Mouse (Mus musculus) erythroblast, adult 5-6 weeks (primary cell): Measurements from ENCODE around the gene Snapc5. TPM values are rescaled to one million over a fixed set of nuclear protein-coding genes. Genes with fewer than 3 reads are reported as not detected.
"Not testable (repeated sequence)": the region's sequence is repeated elsewhere in the genome, so short reads cannot be mapped to it uniquely, and the experiment has no call there.

Experiments
- ATAC-seq: replicated peaks from 2 replicates; pipeline ENCODE4 v1.8.0; 2016; ENCODE audit warnings: moderate number of reproducible peaks, mild to moderate bottlenecking, moderate TSS enrichment, inconsistent platforms; ENCODE audit not compliant: poor library complexity, low FRiP score, severe bottlenecking
- total RNA-seq, 2 experiments: library from RNA; stranded (forward) in 1 of 2; stranded (reverse) in 1 of 2; fragments of 150-400 nt in 1 of 2; fragments of 200-764, 138-1000 nt in 1 of 2; gene quantifications; 2 replicates each; pipeline versions ENCODE4 v1.2.3 to v1.2.4; 2015 to 2017; ENCODE audit warnings: low replicate concordance in 2 of 2

The Snapc5 gene
- total RNA-seq, 2 experiments from 2014 or later, result 4.0 to 5.5 TPM

DNA sequence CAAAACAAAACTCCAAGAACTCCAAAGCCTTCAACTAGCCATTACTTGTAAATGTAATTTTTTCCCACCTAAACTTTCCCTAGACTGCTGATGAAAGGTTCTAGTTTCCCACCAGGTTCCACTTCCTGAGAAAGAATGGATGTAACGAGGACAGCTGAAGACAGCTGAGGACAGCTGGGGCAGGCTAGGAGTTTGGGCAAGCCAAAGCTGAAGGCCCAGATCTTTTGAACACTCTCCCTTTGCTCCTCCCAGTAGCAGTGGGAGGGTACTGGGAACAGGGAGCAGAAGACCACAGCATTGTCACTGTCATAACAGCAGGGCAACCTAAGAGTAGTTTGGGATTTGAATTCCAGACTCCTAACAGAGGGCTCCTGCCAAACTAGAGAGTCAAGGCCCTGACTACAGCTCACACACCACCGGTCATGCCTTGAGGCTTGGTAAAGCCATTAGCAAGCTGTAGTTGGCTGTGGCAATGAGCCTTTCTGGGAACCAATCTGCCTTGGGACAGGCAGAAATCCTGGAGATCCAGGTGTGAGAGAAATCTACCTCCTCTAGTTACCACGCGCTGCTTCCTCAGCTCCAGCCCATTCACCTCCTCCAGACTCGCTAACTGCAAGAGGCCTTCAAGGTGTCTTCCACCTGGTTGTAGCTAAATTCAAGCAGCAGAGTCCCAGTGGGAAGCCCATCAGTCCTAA is 19.1 kb downstream of the Snapc5 start:
- ATAC-seq, result no peak

DNA sequence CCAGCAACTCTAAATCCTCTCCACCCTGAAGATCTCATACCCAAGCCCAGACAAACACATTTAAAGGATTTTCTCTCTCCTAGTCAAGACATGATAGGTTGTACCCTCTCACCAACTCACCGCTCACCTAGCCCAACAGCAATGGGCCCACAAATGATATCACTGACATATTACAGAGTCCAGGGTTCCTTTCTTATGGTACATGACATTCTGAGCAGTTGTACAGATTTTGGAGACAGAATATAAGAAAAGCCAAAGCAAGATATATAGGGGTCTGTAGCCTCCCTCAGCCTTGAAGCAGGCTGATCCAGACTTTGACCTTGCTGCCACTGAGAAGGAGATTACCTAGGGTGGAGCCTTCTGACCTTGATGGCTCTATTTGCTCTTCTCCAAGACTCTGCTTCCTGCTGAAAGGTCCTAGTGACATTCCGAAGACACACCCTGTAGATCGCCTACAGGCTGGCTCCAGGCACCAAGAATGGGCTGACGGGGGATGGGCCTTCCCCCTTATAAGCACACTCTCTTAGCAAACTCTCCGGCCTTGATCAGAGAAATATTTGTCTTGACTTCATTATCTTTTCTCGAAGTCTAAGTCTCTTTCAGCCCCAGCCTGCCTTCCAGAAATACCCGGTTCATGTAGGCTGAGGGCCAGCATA is 19.8 kb downstream of the Snapc5 start:
- ATAC-seq, result not testable (repeated sequence)

DNA sequence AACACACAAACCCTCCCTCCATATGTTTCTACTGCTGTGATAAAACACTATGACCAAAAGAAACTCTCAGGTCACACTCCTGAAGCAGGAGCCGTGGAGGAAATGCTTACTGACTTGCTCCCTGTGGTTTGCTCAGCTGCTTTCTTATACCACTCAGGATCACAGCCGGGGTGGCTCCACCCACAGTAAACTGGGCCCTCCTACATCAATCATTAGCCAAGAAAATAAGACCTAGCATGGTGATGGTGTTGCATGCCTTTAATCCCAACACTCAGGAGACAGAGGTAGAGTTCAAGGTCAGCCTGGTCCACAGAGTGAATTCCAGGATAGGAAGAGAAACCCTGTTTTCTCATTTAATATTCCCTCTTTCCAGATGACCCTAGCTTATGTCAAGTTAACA is 20.8 kb downstream of the Snapc5 start:
- ATAC-seq, result no peak

DNA sequence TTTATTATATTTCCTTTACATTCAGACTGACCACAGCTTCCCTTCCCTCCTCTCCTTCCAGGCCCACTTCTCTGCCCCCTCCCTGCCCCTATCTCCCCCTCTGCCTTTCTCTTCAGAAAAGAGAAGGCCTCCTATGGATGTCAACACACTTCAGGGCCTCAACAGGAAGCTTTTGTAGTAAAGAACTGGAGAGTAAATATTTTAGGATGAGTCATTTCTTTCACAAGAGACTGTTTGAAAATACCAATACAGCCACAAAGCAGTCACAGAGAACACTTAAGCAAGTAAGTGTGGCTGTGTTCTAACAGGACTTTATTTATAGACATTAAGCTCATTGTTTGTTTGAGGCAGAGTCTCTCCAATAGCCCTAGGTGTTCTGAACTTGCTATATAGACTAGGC is 23.3 kb downstream of the Snapc5 start:
- ATAC-seq, result no peak

DNA sequence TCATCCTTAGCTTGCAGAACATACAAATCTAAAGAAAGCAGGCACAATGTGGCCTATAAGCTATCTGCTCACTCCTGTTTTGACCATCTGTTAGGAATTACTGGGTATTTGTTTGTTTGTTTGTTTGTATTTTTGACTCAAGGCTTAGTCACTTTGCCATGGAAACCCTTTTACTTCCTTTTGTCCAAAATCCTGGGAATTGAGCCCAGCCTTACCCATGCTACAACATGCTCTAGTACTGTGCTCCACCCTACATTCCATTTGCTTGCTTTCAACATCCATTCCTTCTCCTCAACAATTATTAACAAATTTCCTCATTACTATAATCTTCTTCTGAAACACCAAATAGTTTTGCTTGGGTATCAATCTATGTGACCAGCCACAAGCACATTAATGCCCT is 23.8 kb downstream of the Snapc5 start:
- no peak for ATAC-seq

DNA sequence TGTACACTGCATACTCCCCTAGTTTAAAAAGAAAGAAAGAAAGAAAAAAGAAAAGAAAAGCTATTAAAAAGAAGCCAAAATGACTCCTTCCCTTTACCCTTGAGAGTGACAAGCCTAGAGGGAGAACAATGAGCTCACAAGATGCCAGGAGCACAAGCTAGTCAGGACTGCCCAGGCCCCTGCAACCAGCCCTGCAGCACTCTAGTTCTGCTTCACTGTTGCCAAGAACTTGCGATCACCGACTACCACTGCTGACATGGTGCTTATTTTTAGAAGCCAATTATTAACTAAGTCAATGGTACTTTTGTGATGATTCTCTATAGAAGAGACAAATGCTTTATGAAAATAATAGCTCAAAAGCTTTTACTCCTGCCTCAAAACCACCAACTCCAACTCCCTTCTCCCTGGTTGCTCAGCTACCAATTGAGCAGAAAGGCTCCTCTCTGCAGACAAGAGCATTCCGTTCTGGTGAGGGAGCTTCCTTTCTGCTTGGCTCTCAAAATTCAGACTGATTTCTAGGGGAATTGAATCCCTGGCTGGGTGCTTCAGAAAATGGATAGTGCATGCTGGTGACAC is 28.5 kb downstream of the Snapc5 start:
- ATAC-seq, result no peak

DNA sequence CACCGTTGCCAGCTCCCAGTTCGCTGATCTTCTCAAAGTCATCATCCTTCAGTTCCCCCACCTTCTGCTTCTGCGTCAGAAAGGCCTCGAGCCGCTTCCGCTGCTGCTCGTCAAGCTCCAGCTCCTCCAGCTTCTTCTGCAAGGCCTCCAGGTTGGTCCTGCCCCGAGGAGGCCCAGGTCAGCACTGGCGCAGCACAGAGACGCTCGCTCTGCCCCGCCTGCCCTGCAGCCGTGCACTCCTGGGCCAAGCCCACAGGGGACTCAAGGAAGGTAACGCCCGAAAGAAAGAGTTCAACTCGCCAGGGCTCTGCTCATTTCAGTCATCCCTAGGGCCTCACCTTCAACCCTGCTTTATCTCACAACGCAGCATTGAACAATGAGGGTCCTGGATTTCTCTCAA is 35.4 kb downstream of the Snapc5 start:
- ATAC-seq, result no peak

DNA sequence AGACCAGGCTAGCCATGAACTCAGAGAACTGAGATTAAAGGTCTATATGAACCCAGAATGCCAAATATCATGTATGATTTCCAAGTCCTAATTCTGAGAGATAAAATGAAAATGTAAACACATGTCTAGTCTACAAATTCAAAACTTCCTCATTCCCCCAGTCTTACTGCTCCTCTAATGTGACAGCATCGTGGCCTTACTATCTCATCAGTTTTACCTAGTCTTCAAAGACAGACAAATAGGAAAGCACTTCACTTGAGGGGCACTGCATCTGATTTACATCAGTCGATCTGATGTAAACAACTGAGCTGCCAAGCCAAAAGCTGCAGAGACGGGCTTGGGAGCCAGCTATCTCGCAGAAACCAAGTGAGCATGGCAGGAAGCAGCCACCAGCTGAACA is 37.0 kb downstream of the Snapc5 start:
- no peak for ATAC-seq

DNA sequence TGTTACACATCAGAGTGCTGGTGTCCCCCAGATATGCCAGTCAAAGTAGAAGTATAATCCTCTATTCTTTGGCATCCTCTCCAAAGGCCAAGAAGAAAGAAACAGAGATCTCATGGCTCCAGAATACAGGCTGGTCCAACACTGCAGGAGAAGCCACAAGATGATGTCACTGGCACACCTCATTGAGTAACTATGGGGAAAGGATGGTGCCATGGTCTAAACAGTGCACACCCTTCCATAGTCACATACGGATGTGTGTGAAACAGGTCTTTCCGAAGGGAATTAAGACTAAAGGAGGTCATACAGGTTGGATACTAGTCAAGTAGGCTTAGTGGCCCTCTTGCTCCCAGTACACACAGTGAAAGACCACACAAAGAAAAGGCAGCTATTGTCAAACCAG is 37.6 kb downstream of the Snapc5 start:
- ATAC-seq, result no peak

DNA sequence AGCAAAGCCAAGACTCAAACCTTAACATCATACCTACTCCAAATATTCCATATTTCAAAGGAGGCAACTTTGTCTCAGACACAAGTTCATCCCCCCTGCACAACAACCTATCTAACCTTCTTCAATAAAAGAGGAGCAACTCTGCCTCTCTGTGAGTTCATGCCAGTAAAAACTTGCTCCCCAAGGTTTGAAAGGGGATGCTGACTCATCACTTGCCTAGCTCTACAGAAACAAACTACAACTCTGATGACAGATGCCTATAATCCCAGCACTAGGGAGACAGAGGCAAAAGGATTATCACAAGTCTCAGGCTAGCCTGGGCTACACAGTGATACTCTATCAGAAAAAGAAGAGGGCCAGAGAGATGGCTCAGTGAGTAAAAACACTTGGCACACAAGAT is 38.8 kb downstream of the Snapc5 start:
- no peak for ATAC-seq

DNA sequence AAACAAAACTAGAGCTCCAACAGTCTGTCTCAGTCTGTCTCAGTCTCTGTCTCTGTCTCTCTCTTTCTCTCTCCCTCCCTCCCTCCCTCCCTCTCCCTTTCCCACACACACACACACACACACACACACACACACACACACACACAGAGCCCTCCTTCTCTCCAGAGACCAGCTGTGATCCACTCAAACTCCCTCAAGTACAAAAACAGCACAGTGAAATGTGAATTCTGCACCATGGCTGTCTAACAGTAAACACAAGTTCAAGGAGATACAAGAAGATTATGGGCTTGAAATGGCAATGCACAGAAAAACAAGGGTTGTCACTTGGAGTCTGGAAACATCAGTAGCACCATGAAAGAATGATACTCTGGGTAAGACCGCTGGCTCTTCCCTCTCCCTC is 40.2 kb downstream of the Snapc5 start:
- no peak for ATAC-seq

DNA sequence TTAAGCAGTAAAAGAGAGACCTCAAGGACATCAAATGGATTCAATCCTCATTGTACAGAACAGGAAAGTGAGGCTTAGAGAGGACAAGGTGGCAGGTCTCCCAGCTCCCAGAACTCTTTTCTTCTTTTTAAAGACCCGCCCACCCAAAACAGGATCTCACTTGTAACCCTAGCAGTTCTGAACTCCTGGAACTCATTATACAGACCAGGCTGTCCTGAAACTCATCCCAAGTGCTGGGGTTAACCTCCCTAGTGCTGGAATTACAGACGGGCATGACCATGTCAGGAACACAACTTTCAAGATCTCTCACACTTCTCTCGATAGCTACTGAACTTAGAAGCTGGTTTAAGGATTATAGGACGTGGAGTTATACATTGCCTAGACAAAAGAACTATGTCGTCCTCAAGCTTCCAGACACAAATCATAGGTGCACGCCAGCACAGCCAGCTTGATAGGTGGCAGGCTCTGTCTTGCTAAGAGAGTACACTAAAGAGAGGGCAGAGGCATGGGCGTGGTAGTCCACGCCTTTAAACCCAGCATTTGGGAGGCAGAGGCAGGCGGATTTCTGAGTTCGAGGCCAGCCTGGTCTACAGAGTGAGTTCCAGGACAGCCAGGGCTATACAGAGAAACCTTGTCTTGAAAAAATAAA is 40.8 kb downstream of the Snapc5 start:
- ATAC-seq, result no peak

DNA sequence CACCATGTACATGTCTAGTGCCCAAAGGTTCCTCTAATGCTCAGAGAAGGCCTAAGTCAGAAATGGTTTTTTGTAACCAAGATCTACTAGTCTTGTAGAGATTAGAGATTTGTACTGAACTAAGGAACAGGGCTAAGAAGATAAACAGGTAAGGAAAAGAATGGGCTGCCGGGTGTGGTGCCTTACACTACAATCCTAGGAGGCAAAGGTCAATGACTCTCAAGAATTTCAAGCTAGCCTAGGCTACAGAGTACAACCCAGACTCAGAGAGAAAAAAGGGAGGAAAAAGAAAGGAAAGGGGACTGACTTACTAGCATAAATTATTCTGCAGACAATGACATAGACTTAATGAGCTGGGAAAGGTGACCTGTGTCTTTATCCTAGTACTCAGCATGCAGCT is 41.5 kb downstream of the Snapc5 start:
- no peak for ATAC-seq

DNA sequence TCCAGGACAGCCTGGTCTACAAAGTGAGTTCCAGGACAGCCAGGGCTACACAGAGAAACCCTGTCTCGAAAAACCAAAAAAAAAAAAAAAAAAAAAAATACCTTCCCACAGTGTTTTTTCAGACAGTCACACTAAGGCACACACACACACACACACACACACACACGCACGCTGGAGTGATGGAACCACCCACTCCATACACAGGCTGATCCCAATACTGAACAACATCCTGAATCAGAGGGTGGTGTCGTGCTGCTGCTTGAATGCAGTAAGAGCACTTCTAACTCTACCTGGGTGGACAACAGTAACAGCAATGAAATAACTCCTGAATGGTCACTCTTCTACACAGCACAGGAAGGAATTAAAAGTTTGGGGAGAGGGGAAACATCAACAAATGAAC is 42.4 kb downstream of the Snapc5 start:
- ATAC-seq, result no peak

DNA sequence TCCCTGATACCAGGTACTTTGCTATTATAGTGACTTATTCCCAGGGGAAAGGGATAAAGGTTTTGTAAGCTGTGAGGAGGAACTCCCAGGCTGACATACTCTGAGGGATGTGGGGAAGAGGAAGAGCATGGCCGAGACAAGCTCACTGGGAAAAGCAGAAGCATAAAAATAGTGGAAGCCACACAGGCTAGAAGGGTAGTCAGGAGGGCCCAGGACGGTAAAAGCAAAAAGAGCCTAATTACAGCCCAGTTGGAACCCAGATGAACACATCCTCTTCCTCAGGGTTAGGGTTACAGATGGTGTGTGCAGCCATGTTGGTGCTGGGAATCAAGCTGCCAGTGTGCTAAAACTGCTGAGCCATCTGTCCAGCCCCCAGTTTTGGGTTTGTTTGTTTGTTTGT is 43.0 kb downstream of the Snapc5 start:
- no peak for ATAC-seq

DNA sequence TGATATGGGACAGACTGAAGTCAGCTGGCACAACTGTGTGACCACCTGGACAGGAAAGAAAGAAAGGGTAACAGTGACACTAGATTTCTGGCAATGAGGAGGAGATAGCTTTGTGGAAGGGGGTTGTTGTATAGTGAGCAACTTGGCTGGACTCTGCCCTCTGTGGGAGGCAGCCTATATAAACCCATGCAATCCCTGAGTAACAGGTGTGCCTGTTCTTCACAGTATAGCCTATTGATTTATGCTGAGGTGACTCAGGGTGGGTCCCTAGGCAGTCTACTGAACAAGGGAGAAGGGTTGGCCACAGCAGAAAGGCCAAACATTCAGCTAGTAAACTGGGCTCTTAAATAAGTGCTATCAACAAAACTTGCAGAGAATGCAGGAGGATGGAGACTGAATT is 46.7 kb downstream of the Snapc5 start:
- ATAC-seq, result no peak

DNA sequence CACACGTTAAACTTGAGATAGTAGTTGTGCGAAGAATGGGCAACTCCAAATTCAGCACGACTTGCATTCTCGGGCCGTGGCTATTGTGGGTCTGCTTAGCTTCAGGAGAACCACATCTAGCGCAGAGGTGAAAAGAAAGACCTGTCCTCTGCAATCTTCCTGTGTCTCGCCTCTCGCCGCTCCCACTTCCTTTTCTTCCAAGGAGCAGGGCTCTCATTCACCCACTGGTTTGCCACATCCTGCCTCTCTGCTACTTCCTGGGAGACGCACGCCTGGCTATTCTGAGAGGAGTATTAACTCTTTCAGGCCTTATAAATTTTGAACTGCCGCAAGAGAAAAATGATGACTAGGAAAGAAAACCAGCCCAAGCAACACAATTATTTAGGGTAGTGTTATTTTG is 48.7 kb downstream of the Snapc5 start:
- no peak for ATAC-seq

DNA sequence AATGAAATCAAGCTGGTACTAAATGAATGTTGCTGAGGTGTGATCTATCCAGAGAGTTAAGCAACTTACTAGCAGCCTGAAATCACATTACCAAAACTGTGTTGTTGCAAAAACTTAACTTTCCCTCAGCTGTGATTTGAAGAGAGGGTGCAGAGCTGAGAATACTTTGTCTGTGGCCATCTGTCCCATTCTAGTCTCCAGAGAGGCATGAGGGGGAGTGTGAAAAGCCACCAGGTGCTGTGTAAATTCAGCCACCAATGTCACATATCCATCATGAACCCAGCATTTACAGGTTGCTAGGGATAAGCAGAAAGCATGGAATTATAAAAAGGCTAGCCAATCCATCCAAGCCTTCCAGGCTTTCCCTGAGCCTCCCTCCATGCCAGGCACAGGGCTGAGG is 49.9 kb downstream of the Snapc5 start:
- ATAC-seq, result no peak

DNA sequence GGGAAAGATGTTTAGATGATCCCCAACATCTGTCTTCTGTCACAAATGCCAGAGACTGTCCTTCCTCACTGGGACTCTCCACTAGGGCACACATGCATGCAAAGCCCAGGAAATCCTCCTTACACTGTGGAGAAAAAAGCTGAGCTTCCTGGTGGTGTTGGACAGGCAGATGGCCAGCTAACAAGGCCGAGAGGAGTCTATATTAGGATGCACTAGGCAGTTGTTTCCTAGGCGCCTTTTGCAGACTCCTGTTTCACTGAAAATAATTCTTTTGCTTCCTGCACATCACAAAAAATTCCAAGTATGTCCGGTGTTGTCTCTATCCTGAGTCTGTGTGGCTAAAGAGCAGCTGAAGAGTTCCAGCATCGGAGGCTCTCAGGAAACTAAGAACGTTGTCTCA is 52.1 kb downstream of the Snapc5 start:
- no peak for ATAC-seq

DNA sequence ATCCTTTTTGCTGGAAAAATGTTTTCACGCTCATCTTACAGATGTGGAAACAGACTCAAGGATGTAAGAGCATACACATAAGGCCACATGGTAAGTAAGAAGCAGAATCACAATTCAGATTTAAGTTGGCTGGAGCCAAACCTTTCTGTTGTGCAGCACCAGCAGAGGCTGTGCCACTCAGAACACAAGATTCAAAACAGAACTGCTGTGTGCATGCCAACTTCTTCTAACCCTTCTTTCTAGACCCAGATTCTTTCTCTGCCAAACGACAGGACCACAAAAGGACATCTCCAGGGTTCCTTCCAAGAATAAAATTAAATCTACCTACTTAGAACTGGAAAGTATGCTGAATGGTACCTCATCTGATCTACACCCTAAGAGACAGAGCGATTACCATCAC is 52.6 kb downstream of the Snapc5 start:
- ATAC-seq, result no peak
